In the genomic region with DNA sequence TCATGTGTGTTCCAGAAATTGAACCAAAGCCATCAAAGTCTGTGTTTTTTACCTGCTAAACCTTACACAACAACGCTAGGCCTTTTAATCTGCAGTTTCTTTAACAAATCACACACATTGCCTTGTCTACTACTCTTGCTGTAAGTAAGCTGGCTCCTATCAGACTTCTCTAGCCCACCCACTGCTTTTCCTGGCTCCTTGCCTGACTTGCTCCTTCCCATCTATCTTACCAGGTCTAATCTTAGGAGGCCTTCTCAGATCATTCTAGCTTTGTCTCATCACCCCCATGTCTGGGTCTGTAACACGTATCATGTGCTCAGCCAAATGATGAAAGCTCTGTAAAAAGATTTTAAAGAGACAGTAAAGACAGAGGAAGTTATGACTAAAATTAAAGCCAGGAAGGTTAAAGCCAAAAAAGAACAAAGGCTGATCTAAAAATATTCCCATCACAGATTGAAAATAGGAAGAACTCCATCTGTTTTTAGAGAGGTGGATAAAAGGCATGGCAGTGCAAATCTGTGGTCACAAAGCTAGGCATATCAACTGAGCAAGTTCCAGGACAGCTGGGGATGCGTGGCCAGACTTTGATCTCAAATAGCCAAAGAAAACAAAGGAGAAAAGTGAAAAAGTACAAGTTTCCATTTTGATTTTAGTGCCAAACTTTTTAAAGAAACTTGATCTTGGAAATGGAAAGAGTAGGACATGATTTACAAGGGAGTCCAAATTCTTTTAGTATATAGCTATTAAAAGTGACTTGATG, we compare ENCODE assay signal across 16 mouse cellular contexts. TPM values are rescaled to one million over a fixed set of nuclear protein-coding genes. Genes with fewer than 3 reads are reported as not detected.
DNase-seq lines count a peak whose midpoint lies in the region; ATAC-seq and TF ChIP-seq lines count a peak whose summit lies in the region.
"Had no signal": no experiment of that assay in that cellular context is flagged by ENCODE, and none has a peak within 500 bp of the region (broad histone marks: within the 10 kb centered on the region; RNA-seq: fewer than 3 reads in every experiment).

No protein-coding gene starts in this region.

- H3K4me3 ChIP-seq in limb, embryonic 14.5 days (replicated peaks; ENCODE audit: low read length) = no peak overlapping the region
- no peak overlapping the region for H3K4me3 ChIP-seq in limb, embryonic 10.5 days
- peak overlapping the region; percentile 21; the same call in 1 of the 2 replicates for H3K4me3 ChIP-seq in bone marrow macrophage, adult 2 months (ENCODE audit: insufficient read depth, low read length)
- H3K4me3 ChIP-seq: liver, embryonic 15.5 days; midbrain, embryonic 12.5 days; neural tube, embryonic 13.5 days had no signal

- peaks cover 23% of the 10 kb centered on the region for H3K4me1 ChIP-seq in limb, embryonic 14.5 days (ENCODE audit: control insufficient read depth, insufficient read depth, low read length)
- peaks cover 18% of the 10 kb centered on the region for H3K4me1 ChIP-seq in limb, embryonic 10.5 days
- peaks cover 21% of the 10 kb centered on the region for H3K4me1 ChIP-seq in bone marrow macrophage, adult 2 months (ENCODE audit: control insufficient read depth, insufficient read depth, low read length)

- no peak for TF ChIP-seq CTCF in bone marrow macrophage, adult 2 months (IDR thresholded peaks at IDR 0.05; ENCODE audit: low read depth, low read length)

- H3K9me3 ChIP-seq in limb, embryonic 14.5 days (ENCODE audit: control insufficient read depth, low read length) = no peaks in the 10 kb centered on the region
- no peaks in the 10 kb centered on the region for H3K9me3 ChIP-seq in limb, embryonic 10.5 days (replicated peaks)
- H3K9me3 ChIP-seq: liver, embryonic 15.5 days; midbrain, embryonic 12.5 days; neural tube, embryonic 13.5 days had no signal

- no peak for TF ChIP-seq POLR2A in limb, embryonic 14.5 days (IDR thresholded peaks at IDR 0.05; ENCODE audit: borderline replicate concordance, extremely low read depth, insufficient read depth, insufficient read length)
- TF ChIP-seq POLR2A in bone marrow macrophage, adult 2 months (IDR thresholded peaks at IDR 0.05; ENCODE audit: borderline replicate concordance, low read depth, low read length) = no peak

- DNase-seq in heart, postnatal 4 days = peak; percentile 31
- DNase-seq in heart, adult 8-10 months (ENCODE audit: low spot score) = no peak
- peak; percentile 4 for DNase-seq in limb, embryonic 14.5 days (ENCODE audit: low spot score)
- no peak for DNase-seq in limb, embryonic 10.5 days (ENCODE audit: low spot score)
- peak; percentile 41 for DNase-seq in cerebellum, adult 9-10 months
- no peak for DNase-seq in adrenal gland, adult 2 months
- no peak for DNase-seq in thymus, postnatal 10 days (ENCODE audit: low spot score in 2 of 2)
- DNase-seq: gastrocnemius, postnatal 25 days; right cerebral cortex, postnatal 25 days had no signal

- H3K27me3 ChIP-seq in limb, embryonic 14.5 days (ENCODE audit: control insufficient read depth, insufficient read depth, low read length) = no peaks in the 10 kb centered on the region
- H3K27me3 ChIP-seq in limb, embryonic 10.5 days (ENCODE audit: low read depth, poor library complexity, severe bottlenecking) = no peaks in the 10 kb centered on the region
- H3K27me3 ChIP-seq: CH12.LX; liver, embryonic 15.5 days; midbrain, embryonic 12.5 days; neural tube, embryonic 13.5 days had no signal

- no peak for ATAC-seq in limb, embryonic 14.5 days (ENCODE audit: low FRiP score, low read depth)
- ATAC-seq: forebrain, embryonic 14.5 days; hindbrain, embryonic 16.5 days had no signal

- 71% methylated on average over 3 of the region's 3 CpGs for WGBS in limb, embryonic 14.5 days
- WGBS in limb, embryonic 10.5 days = 91% methylated on average over 3 of the region's 3 CpGs

- no peak overlapping the region for H3K4me2 ChIP-seq in limb, embryonic 14.5 days (replicated peaks; ENCODE audit: low read depth, low read length, severe bottlenecking)
- H3K4me2 ChIP-seq: midbrain, embryonic 12.5 days; neural tube, embryonic 13.5 days had no signal

- H3K36me3 ChIP-seq in limb, embryonic 14.5 days (ENCODE audit: control insufficient read depth, insufficient read depth, low read length) = peaks cover 38% of the 10 kb centered on the region
- H3K36me3 ChIP-seq in limb, embryonic 10.5 days = peaks cover 59% of the 10 kb centered on the region

- no peak overlapping the region for H3K27ac ChIP-seq in limb, embryonic 14.5 days (replicated peaks; ENCODE audit: low read depth, low read length)
- no peak overlapping the region for H3K27ac ChIP-seq in limb, embryonic 10.5 days
- H3K27ac ChIP-seq in bone marrow macrophage, adult 2 months (ENCODE audit: insufficient read depth, low read depth, low read length) = peak overlapping the region; percentile 59
- H3K27ac ChIP-seq: liver, embryonic 15.5 days; midbrain, embryonic 12.5 days; neural tube, embryonic 13.5 days had no signal

- H3K9ac ChIP-seq in limb, embryonic 14.5 days (ENCODE audit: low read depth, low read length, severe bottlenecking) = no peak overlapping the region
- H3K9ac ChIP-seq: liver, embryonic 15.5 days; midbrain, embryonic 12.5 days; neural tube, embryonic 13.5 days had no signal

RNA-seq across cellular contexts. Expression of a gene that starts 3.8 kb away (rescaled TPM):
- total RNA-seq in heart, postnatal 4 days (2021) = 10 to 100 TPM; 23.2 to 26.7 TPM
- 10 to 100 TPM; 13.5 to 19.8 (median 17.3) TPM for total RNA-seq in heart, adult 8-10 months (2022)
- 15.6 and 16.2 TPM in 2 replicates for polyA plus RNA-seq in limb, embryonic 14.5 days (2012; rRNA removed)
- polyA plus RNA-seq in limb, embryonic 14.5 days (2014; fragmentation: Nextera tagmentation; extraction: Ambion mirVana) = 20.9 and 23.7 TPM in 2 replicates
- 23.5 and 27.1 TPM in 2 replicates for polyA plus RNA-seq in limb, embryonic 10.5 days (2016; fragmentation: Nextera tagmentation; extraction: Ambion mirVana)
- 7.8 and 10.0 TPM in 2 replicates for polyA plus RNA-seq in bone marrow macrophage, adult 2 months (2012; ENCODE audit: insufficient read depth, insufficient read length, missing spikeins)
- total RNA-seq in adrenal gland, adult 2 months (2021) = 10 to 100 TPM; 27.5 to 29.6 TPM
- 5.9 and 9.6 TPM in 2 replicates for polyA plus RNA-seq in adrenal gland, adult 2 months (2012; rRNA removed)

RNA-seq across cellular contexts. Expression of a gene that starts 3.8 kb away (rescaled TPM):
- total RNA-seq in heart, postnatal 4 days (2021) = 1 to 10 TPM; 5.5 to 6.1 TPM
- 1 to 10 TPM; 3.3 to 4.9 (median 3.8) TPM for total RNA-seq in heart, adult 8-10 months (2022)
- polyA plus RNA-seq in limb, embryonic 14.5 days (2012; rRNA removed) = 12.9 and 13.1 TPM in 2 replicates
- polyA plus RNA-seq in limb, embryonic 14.5 days (2014; fragmentation: Nextera tagmentation; extraction: Ambion mirVana) = 13.3 and 15.1 TPM in 2 replicates
- 23.5 and 23.6 TPM in 2 replicates for polyA plus RNA-seq in limb, embryonic 10.5 days (2016; fragmentation: Nextera tagmentation; extraction: Ambion mirVana)
- polyA plus RNA-seq in bone marrow macrophage, adult 2 months (2012; ENCODE audit: insufficient read depth, insufficient read length, missing spikeins) = 7.0 and 10.5 TPM in 2 replicates
- 10 to 100 TPM; 10.1 to 10.6 TPM for total RNA-seq in adrenal gland, adult 2 months (2021)
- polyA plus RNA-seq in adrenal gland, adult 2 months (2012; rRNA removed) = 3.5 and 6.3 TPM in 2 replicates

Comparison
In these comparisons a context has a peak if more than half of its experiments do, and no peak if none do; other contexts are left out.
1. DNase-seq: peak in heart, postnatal 4 days (single experiment), limb, embryonic 14.5 days (single experiment) and cerebellum, adult 9-10 months (single experiment); none in heart, adult 8-10 months (single experiment), limb, embryonic 10.5 days (single experiment), adrenal gland, adult 2 months (single experiment) and thymus, postnatal 10 days (0 of 2).